Mouse (Mus musculus): Measurements from ENCODE around the gene Slco2a1. TPM values are rescaled to one million over a fixed set of nuclear protein-coding genes. Genes with fewer than 3 reads are reported as not detected.
A peak's percentile ranks its signal among the peaks of the same experiment; 100 is the strongest.

Gene Slco2a1
- polyA plus RNA-seq, 1 experiment = 0.77 TPM

- Histone ChIP-seq H3K4me1 (ENCODE audit: control insufficient read depth, insufficient read depth, low read length) (peaks cover 2% of the 10 kb centered on the region; the same call in 1 of the 2 replicates), H3K27ac (ENCODE audit: control insufficient read depth, insufficient read depth, low read depth, low read length, poor library complexity) (no peak overlapping the region), H3K4me3 (replicated peaks; ENCODE audit: control insufficient read depth, low read depth, low read length) (no peak overlapping the region)
- TF ChIP-seq POLR2A (IDR thresholded peaks at IDR 0.05; ENCODE audit: borderline replicate concordance, control insufficient read depth, low read depth, low read length) = no peak
- no peak for TF ChIP-seq CTCF (IDR thresholded peaks at IDR 0.05; ENCODE audit: control insufficient read depth, insufficient read depth, low read length)
- WGBS = 24% methylated on average over 2 of the region's 2 CpGs
Observed at GRCm38 (mm10) chr9:103109911-103110310, 121.4 kb downstream of the Slco2a1 start.

- TF ChIP-seq POLR2A (IDR thresholded peaks at IDR 0.05; ENCODE audit: borderline replicate concordance, control insufficient read depth, low read depth, low read length) = no peak
- TF ChIP-seq CTCF (IDR thresholded peaks at IDR 0.05; ENCODE audit: control insufficient read depth, insufficient read depth, low read length) = no peak
- H3K27ac ChIP-seq (ENCODE audit: control insufficient read depth, insufficient read depth, low read depth, low read length, poor library complexity) = no peak overlapping the region
- WGBS = 11% methylated on average over 18 of the region's 18 CpGs
- no peak overlapping the region for H3K4me3 ChIP-seq (replicated peaks; ENCODE audit: control insufficient read depth, low read depth, low read length)
- peaks cover 2% of the 10 kb centered on the region; the same call in 1 of the 2 replicates for H3K4me1 ChIP-seq (ENCODE audit: control insufficient read depth, insufficient read depth, low read length)
Observed at GRCm38 (mm10) chr9:103110727-103111501, 122.4 kb downstream of the Slco2a1 start.

GRCm38 (mm10) chr9:103111621-103112470 is 123.3 kb downstream of the Slco2a1 start, which contains the start of gene Rab6b:
Rab6b (plus strand) TSS chr9:103111787.
- H3K4me3 ChIP-seq (replicated peaks; ENCODE audit: control insufficient read depth, low read depth, low read length) = peak within 1 kb of the TSS; percentile 38
- under 1% methylated on average over 72 of the region's 81 CpGs for WGBS
- H3K27ac ChIP-seq (ENCODE audit: control insufficient read depth, insufficient read depth, low read depth, low read length, poor library complexity) = no peak within 1 kb of the TSS
- TF ChIP-seq POLR2A (IDR thresholded peaks at IDR 0.05; ENCODE audit: borderline replicate concordance, control insufficient read depth, low read depth, low read length) (0 out of 2 replicates have a peak, but pooled peaks have one; percentile 10), CTCF (IDR thresholded peaks at IDR 0.05; ENCODE audit: control insufficient read depth, insufficient read depth, low read length) (no peak)
- H3K4me1 ChIP-seq (ENCODE audit: control insufficient read depth, insufficient read depth, low read length) = peaks cover 2% of the 10 kb centered on the region; the same call in 1 of the 2 replicates

- TF ChIP-seq CTCF (IDR thresholded peaks at IDR 0.05; ENCODE audit: control insufficient read depth, insufficient read depth, low read length) (no peak), POLR2A (IDR thresholded peaks at IDR 0.05; ENCODE audit: borderline replicate concordance, control insufficient read depth, low read depth, low read length) (no peak)
- 9% methylated on average over 35 of the region's 35 CpGs for WGBS
Observed at GRCm38 (mm10) chr9:103112471-103113271, 124.2 kb downstream of the Slco2a1 start.

GRCm38 (mm10) chr9:103113351-103113750 is 124.8 kb downstream of the Slco2a1 start:
- Histone ChIP-seq H3K4me3 (replicated peaks; ENCODE audit: control insufficient read depth, low read depth, low read length) (no peak overlapping the region), H3K27ac (ENCODE audit: control insufficient read depth, insufficient read depth, low read depth, low read length, poor library complexity) (no peak overlapping the region), H3K4me1 (ENCODE audit: control insufficient read depth, insufficient read depth, low read length) (peaks cover 2% of the 10 kb centered on the region; the same call in 1 of the 2 replicates)
- TF ChIP-seq POLR2A (IDR thresholded peaks at IDR 0.05; ENCODE audit: borderline replicate concordance, control insufficient read depth, low read depth, low read length) (no peak), CTCF (IDR thresholded peaks at IDR 0.05; ENCODE audit: control insufficient read depth, insufficient read depth, low read length) (no peak)
- 68% methylated on average over 11 of the region's 11 CpGs for WGBS

More at GRCm38 (mm10) chr9:103112471-103113271, 124.2 kb downstream of the Slco2a1 start:
- Histone ChIP-seq H3K4me3 (replicated peaks; ENCODE audit: control insufficient read depth, low read depth, low read length) (no peak overlapping the region), H3K27ac (ENCODE audit: control insufficient read depth, insufficient read depth, low read depth, low read length, poor library complexity) (no peak overlapping the region), H3K4me1 (ENCODE audit: control insufficient read depth, insufficient read depth, low read length) (peaks cover 2% of the 10 kb centered on the region; the same call in 1 of the 2 replicates)

- no peak overlapping the region for H3K4me3 ChIP-seq (replicated peaks; ENCODE audit: control insufficient read depth, low read depth, low read length)
- H3K27ac ChIP-seq (ENCODE audit: control insufficient read depth, insufficient read depth, low read depth, low read length, poor library complexity) = no peak overlapping the region
- TF ChIP-seq CTCF (IDR thresholded peaks at IDR 0.05; ENCODE audit: control insufficient read depth, insufficient read depth, low read length) (no peak), POLR2A (IDR thresholded peaks at IDR 0.05; ENCODE audit: borderline replicate concordance, control insufficient read depth, low read depth, low read length) (no peak)
- WGBS = 86% methylated on average over 8 of the region's 8 CpGs
- peaks cover 2% of the 10 kb centered on the region; the same call in 1 of the 2 replicates for H3K4me1 ChIP-seq (ENCODE audit: control insufficient read depth, insufficient read depth, low read length)
Observed at GRCm38 (mm10) chr9:103114326-103114725, 125.8 kb downstream of the Slco2a1 start.

- no peak overlapping the region for H3K4me3 ChIP-seq (replicated peaks; ENCODE audit: control insufficient read depth, low read depth, low read length)
- WGBS = 86% methylated on average over 13 of the region's 13 CpGs
- H3K4me1 ChIP-seq (ENCODE audit: control insufficient read depth, insufficient read depth, low read length) = peaks cover 1% of the 10 kb centered on the region; the same call in 1 of the 2 replicates
- no peak overlapping the region for H3K27ac ChIP-seq (ENCODE audit: control insufficient read depth, insufficient read depth, low read depth, low read length, poor library complexity)
- no peak for TF ChIP-seq CTCF (IDR thresholded peaks at IDR 0.05; ENCODE audit: control insufficient read depth, insufficient read depth, low read length)
- TF ChIP-seq POLR2A (IDR thresholded peaks at IDR 0.05; ENCODE audit: borderline replicate concordance, control insufficient read depth, low read depth, low read length) = no peak
Observed at GRCm38 (mm10) chr9:103114901-103115300, 126.4 kb downstream of the Slco2a1 start.

All from bone marrow, adult 2 months (tissue).